Comparison of ENCODE assay signal across 10 mouse cellular contexts in the genomic region with DNA sequence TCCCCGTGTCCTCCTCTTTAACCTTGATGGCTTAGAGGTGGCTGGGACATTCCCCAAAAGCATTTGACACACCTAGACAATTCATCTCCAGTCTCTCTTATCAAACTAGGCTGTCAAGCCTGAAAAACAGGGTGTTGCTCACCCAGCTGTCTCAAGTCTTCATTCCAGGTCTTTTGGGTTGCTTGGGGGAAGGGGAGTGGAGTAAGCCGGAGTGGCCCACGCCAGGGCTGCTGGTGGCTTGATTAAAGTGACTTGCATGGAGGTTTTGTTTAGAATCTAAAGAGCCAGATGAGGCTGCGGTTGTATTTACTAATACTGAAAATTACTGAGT.
DNase-seq lines count a peak whose midpoint lies in the region; ATAC-seq and TF ChIP-seq lines count a peak whose summit lies in the region.
"Had no signal": no experiment of that assay in that cellular context is flagged by ENCODE, and none has a peak within 500 bp of the region (broad histone marks: within the 10 kb centered on the region; RNA-seq: fewer than 3 reads in every experiment).

No protein-coding gene starts in this region.

- no peak overlapping the region for H3K9ac ChIP-seq in neural tube, embryonic 12.5 days

- H3K27ac ChIP-seq in left cerebral cortex, adult 2 months: peak overlapping the region; percentile 71; the same call in 1 of the 2 replicates
- peak overlapping the region; percentile 77 for H3K27ac ChIP-seq in forebrain, embryonic 10.5 days
- peak overlapping the region; percentile 81 for H3K27ac ChIP-seq in limb, embryonic 10.5 days
- H3K27ac ChIP-seq in neural tube, embryonic 12.5 days: no peak overlapping the region
- no peak overlapping the region for H3K27ac ChIP-seq in gastrocnemius, adult 2 months

- no peak for ATAC-seq in neural tube, embryonic 12.5 days (ENCODE audit: low FRiP score, low read depth)

- peaks cover 69% of the 10 kb centered on the region for H3K27me3 ChIP-seq in forebrain, embryonic 10.5 days (ENCODE audit: poor library complexity, severe bottlenecking)
- peaks cover 17% of the 10 kb centered on the region for H3K27me3 ChIP-seq in limb, embryonic 10.5 days (ENCODE audit: low read depth, poor library complexity, severe bottlenecking)
- H3K27me3 ChIP-seq in neural tube, embryonic 12.5 days (replicated peaks): peaks cover 13% of the 10 kb centered on the region; the same call in 1 of the 2 replicates
- H3K27me3 ChIP-seq: Patski had no signal

- H3K9me3 ChIP-seq in forebrain, embryonic 10.5 days: no peaks in the 10 kb centered on the region
- no peaks in the 10 kb centered on the region for H3K9me3 ChIP-seq in limb, embryonic 10.5 days (replicated peaks)
- H3K9me3 ChIP-seq in neural tube, embryonic 12.5 days: no peaks in the 10 kb centered on the region

- H3K4me3 ChIP-seq in left cerebral cortex, adult 2 months: no peak overlapping the region; the same call in 1 of the 2 replicates
- peak overlapping the region; percentile 56 for H3K4me3 ChIP-seq in forebrain, embryonic 10.5 days
- H3K4me3 ChIP-seq in limb, embryonic 10.5 days: peak overlapping the region; percentile 58
- peak overlapping the region; percentile 7; the same call in 1 of the 2 replicates for H3K4me3 ChIP-seq in neural tube, embryonic 12.5 days
- H3K4me3 ChIP-seq in gastrocnemius, adult 2 months: no peak overlapping the region; the same call in 1 of the 2 replicates

- intact Hi-C loops in left cerebral cortex, adult 2 months (cut with DNase I): loop anchor here (5.0 kb wide), 1 partner anchor 41 kb away; no protein-coding TSS in a partner anchor
- intact Hi-C loops in left cerebral cortex, postnatal 10 days (cut with DNase I): no loop called here
- intact Hi-C loops in left cerebral cortex, postnatal 14 days (cut with DNase I): no loop called here
- intact Hi-C loops in gastrocnemius, adult 2 months (cut with DNase I): no loop called here

- TF ChIP-seq CTCF in left cerebral cortex, adult 2 months (IDR thresholded peaks at IDR 0.05): no peak
- TF ChIP-seq CTCF in gastrocnemius, adult 2 months (IDR thresholded peaks at IDR 0.05): no peak

- no peak for DNase-seq in left cerebral cortex, adult 2 months (ENCODE audit: extremely low spot score in 1 of 2, low spot score in 2 of 2)
- DNase-seq in left cerebral cortex, postnatal 10 days (ENCODE audit: extremely low spot score in 1 of 2, low spot score in 2 of 2): no peak
- DNase-seq in forebrain, embryonic 10.5 days (ENCODE audit: extremely low spot score, low spot score): peak; percentile 32
- DNase-seq in limb, embryonic 10.5 days (ENCODE audit: low spot score): no peak
- DNase-seq in left cerebral cortex, adult 18-20 months (ENCODE audit: low spot score in 2 of 2): no peak
- DNase-seq in left cerebral cortex, postnatal 14 days (ENCODE audit: low spot score in 2 of 2): no peak
- DNase-seq in gastrocnemius, adult 2 months: no peak
- DNase-seq: cerebellum, adult 11-12 months had no signal

- 5% methylated on average over 4 of the region's 4 CpGs for WGBS in forebrain, embryonic 10.5 days
- WGBS in limb, embryonic 10.5 days: 12% methylated on average over 4 of the region's 4 CpGs
- 29% methylated on average over 4 of the region's 4 CpGs for WGBS in neural tube, embryonic 12.5 days

- peak overlapping the region; percentile 55 for H3K4me2 ChIP-seq in neural tube, embryonic 12.5 days (replicated peaks)

- peaks cover 74% of the 10 kb centered on the region for H3K4me1 ChIP-seq in forebrain, embryonic 10.5 days
- H3K4me1 ChIP-seq in limb, embryonic 10.5 days: peaks cover 72% of the 10 kb centered on the region
- H3K4me1 ChIP-seq in neural tube, embryonic 12.5 days: peaks cover 30% of the 10 kb centered on the region

- no peaks in the 10 kb centered on the region for H3K36me3 ChIP-seq in forebrain, embryonic 10.5 days (replicated peaks)
- H3K36me3 ChIP-seq in limb, embryonic 10.5 days: no peaks in the 10 kb centered on the region
- H3K36me3 ChIP-seq in neural tube, embryonic 12.5 days: no peaks in the 10 kb centered on the region

Comparison
In these comparisons a context has a peak if more than half of its experiments do, and no peak if none do; other contexts are left out.
1. H3K27ac ChIP-seq: peak in left cerebral cortex, adult 2 months (single experiment), forebrain, embryonic 10.5 days (single experiment) and limb, embryonic 10.5 days (single experiment); none in neural tube, embryonic 12.5 days (single experiment) and gastrocnemius, adult 2 months (single experiment).
2. H3K4me3 ChIP-seq: peak in forebrain, embryonic 10.5 days (single experiment), limb, embryonic 10.5 days (single experiment) and neural tube, embryonic 12.5 days (single experiment); none in left cerebral cortex, adult 2 months (single experiment) and gastrocnemius, adult 2 months (single experiment).